Mouse (Mus musculus) brain, embryonic 14.5 days (tissue): ENCODE measurements around the gene Slc38a9. TPM values are rescaled to one million over a fixed set of nuclear protein-coding genes. Genes with fewer than 3 reads are reported as not detected.
"Not testable (repeated sequence)": the region's sequence is repeated elsewhere in the genome, so short reads cannot be mapped to it uniquely, and the experiment has no call there.

ENCODE experiments used
- DNase-seq: peaks from one replicate; pipeline ENCODE4 v3.0.0-alpha.2; 2011; ENCODE audit warnings: low read depth
- CTCF ChIP-seq: fragments of 200-500 bp; IDR thresholded peaks from 2 replicates; pipeline ENCODE4 v1.5.1; 2012; ENCODE audit warnings: inconsistent platforms, mild to moderate bottlenecking, moderate library complexity, borderline replicate concordance; ENCODE audit not compliant: insufficient read depth, insufficient read length; ENCODE audit errors: extremely low read depth
- POLR2A ChIP-seq: fragments of 200-500 bp; IDR thresholded peaks from 2 replicates; pipeline ENCODE4 v1.6.1; 2012; ENCODE audit warnings: mild to moderate bottlenecking, inconsistent platforms, borderline replicate concordance; ENCODE audit not compliant: poor library complexity, insufficient read depth, insufficient read length, severe bottlenecking; ENCODE audit errors: extremely low read depth
- polyA plus RNA-seq: library from polyadenylated mRNA; depleted of rRNA; stranded (reverse); fragments of >200 nt; gene quantifications from 2 replicates; pipeline ENCODE4 v1.2.3, GENCODE M21; 2012

The Slc38a9 gene
- polyA plus RNA-seq, 1 experiment = 21.2 TPM

DNA sequence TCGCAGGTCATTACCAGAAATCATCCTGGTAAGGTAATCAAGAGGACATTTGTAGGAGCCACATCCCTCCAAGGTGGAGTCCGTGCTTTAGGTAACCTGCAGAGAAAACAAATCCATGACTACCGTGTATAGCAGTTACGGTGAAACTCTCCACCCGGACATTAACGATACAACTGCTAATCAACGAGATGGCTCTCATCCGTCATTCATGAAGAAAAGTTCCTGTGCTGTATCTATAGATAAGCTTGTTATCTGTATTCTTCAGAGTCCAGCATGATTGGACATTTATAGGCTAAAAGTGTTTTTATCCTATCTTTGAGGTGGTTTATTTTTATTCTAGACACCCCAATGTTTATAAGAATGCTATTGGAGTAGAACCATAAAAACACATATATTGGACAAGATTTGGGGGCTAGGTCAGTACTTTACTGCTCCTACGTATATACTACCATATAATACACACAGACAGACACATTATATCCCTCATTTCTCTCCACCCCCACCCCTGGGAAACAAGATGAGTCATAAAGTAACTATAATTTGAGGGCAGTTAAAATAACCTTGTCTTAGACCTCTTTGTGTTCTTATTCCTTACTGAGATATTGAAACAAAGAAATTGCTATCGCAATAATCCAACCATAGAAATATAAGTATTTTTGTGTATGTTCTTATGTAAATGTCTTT lies 32.5 kb downstream of the Slc38a9 start:
- no peak for DNase-seq
- TF ChIP-seq POLR2A (no peak), CTCF (no peak)

DNA sequence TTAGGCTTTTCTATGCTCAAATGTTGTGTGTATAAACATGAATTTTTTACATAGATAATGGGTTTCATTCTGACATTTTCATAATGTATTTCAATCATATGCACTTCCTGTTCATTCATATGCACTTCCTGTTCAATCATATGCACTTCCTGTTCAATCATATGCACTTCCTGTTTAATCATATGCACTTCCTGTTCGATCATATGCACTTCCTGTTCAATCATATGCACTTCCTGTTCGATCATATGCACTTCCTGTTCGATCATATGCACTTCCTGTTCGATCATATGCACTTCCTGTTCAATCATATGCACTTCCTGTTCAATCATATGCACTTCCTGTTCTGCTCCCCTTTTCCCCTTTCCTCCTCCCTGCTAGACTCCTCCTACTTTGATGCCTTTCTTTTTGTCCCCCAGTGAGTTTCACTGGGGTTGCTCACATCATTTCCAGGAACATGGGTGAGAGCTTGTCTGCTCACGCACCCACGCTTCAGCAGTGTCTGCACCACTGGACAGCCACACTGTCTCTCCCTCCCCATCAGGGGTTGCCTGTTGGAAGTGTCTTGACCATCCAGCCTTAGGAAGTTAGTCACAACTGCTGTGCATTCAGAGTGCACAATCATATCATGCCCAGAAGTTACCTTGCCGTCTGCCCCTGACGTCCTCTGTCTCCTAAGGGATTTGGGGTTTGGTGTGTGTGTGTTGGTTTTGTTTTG lies 35.1 kb downstream of the Slc38a9 start:
- peak; percentile 76 for DNase-seq
- TF ChIP-seq POLR2A (no peak), CTCF (no peak)

DNA sequence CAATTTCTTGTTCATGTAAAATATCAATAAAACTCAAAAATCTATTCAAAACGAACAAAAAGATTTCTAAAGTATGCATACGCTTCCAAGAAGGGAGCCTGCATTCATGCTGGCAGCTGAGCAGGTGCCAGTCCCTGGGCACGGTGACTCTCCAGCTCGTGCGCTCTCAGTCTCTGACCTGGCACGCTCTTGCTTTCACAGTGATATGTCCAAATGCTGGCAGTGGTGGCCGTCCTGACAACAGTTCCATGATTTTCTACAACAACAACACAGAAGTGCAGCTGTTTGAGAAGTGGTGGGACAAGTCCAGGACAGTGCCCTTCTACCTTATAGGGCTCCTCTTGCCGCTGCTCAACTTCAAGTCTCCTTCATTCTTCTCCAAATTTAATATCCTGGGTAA lies 40.7 kb downstream of the Slc38a9 start:
- TF ChIP-seq POLR2A = no peak
- TF ChIP-seq CTCF = no peak
- DNase-seq = no peak

DNA sequence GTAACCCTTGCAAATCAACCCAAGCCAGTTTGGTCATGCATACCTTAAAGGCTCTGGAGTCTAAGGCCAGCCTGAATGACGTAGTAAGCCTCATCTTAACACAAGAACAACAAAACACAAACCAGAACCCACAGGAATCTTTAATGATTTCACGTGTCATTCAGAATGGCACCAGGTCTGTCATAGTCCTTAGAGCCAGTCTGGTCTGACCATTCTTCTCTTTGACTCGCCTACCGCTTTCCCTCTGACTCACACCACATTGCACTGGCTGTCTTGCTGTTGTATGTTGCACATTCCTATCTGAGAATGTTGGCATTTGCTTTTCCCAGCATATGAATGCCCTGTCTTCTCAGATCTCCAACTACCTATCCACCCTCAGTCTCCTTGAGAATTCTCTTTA lies 45.8 kb downstream of the Slc38a9 start:
- DNase-seq = no peak
- no peak for TF ChIP-seq CTCF
- TF ChIP-seq POLR2A = no peak

DNA sequence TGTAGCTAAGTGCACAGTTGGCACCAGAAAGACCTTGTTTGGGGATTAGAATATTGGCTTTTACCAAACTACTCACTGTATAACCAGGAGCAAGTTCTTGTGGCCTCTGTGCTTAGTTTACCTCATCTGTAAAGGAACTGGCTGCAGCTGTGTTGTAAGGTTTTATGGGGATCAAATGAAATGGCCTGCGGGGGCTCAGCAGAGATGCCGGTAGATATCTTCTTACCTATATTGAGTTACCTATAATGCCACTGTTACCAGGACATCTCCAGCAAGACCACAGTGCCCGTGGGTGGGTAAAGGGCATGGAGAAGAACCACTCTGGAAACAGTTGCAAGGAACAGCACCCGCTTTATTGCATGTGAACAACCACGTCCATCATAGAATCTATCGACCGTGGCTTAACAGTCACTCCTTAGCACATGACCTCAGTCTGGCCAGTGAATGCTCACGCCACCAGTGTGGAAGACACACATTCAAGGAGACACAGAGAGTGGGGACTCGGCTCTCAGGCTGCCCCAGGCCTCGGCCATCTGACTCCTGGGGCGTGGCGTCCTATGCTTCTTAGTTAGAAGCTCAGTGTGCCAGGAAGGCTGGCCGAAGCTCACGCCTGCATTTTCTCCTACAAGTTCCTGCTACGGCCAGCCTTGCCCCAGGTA lies 59.7 kb downstream of the Slc38a9 start:
- no peak for DNase-seq
- no peak for TF ChIP-seq CTCF
- no peak for TF ChIP-seq POLR2A

DNA sequence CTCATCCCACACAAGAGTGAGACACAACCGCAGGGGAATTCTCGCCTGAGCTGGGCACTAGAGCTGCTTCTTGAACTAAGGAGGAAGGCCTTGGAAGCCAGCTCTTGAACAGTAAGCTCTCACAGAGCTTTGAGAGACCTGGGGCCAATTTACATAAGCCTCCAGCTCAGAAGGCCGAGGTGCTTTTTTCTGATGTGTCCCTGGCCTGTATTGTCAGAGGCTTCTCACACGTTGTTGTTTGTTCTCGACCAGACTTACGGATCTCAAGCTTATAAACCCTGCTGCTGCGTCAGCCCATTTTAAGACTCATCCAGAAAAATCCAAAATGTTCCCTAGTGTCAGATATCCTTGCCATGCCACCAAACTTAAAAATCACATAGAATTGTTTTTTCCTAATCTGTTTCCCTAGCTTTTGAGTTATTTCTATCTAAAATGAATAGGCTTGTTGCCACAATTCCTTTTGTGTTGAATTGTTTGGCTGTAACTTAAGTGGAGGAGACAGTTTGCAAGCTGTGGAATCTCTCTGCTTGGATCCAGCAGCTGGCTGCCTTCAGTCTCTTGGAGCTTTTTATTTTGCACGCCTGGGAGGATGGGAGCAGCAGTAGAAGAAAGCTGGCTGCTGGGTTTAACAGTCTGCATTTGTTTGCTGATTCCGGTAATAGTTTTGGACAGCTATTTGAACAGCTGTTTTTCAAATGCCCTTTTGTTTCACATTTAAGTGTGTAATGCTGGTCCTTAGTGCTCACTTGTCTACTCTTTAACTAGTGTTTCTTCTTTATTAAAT lies 61.6 kb downstream of the Slc38a9 start:
- peak; percentile 61 for DNase-seq
- no peak for TF ChIP-seq POLR2A
- TF ChIP-seq CTCF = no peak

DNA sequence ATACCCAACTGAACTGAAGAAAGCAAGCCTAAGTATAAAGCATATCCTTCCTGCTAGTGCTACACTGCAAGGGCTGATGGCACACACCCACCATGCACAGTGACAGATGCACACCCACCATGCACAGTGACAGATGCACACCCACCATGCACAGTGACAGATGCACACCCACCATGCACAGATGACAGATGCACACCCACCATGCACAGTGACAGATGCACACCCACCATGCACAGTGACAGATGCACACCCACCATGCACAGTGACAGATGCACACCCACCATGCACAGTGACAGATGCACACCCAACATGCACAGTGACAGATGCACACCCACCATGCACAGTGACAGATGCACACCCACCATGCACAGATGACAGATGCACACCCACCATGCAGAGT lies 63.7 kb downstream of the Slc38a9 start:
- DNase-seq = not testable (repeated sequence)

DNA sequence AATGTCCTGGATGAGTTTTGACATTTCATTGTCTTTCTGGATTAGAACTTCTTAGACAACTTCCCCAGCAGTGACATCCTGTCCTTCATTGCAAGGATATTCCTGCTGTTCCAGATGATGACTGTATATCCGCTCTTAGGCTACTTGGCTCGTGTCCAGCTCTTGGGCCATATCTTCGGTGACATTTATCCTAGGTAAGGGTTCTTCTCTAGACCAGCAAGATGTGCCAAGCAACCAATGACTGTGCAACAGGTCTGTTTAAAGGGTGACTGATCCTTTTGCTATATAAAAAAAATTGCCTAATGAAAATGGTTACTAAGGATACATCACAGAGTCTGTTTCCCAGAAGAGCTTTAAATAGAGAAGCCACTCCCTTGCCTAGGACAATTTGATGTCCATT lies 65.5 kb downstream of the Slc38a9 start:
- TF ChIP-seq CTCF (no peak), POLR2A (no peak)
- no peak for DNase-seq

DNA sequence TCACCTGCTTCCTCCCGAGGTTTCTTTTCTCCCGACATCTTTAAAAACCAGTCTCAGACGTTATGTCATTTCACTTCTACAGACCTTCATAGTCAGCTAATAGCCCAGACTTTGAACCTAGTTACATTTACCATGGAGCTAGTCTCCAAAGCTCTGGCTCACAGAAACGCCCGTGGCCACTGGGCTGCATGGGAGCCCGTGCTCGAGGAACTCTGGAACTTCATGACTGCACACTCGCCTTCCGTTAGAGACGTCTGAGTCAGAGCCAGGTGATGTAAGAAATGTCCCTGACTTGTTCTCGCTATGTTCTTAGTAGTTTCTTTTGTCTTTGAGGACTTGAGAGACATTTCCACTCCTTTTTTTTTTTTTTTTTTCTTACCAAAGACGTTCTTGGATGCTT lies 72.8 kb downstream of the Slc38a9 start:
- TF ChIP-seq POLR2A = no peak
- no peak for TF ChIP-seq CTCF
- DNase-seq = no peak

DNA sequence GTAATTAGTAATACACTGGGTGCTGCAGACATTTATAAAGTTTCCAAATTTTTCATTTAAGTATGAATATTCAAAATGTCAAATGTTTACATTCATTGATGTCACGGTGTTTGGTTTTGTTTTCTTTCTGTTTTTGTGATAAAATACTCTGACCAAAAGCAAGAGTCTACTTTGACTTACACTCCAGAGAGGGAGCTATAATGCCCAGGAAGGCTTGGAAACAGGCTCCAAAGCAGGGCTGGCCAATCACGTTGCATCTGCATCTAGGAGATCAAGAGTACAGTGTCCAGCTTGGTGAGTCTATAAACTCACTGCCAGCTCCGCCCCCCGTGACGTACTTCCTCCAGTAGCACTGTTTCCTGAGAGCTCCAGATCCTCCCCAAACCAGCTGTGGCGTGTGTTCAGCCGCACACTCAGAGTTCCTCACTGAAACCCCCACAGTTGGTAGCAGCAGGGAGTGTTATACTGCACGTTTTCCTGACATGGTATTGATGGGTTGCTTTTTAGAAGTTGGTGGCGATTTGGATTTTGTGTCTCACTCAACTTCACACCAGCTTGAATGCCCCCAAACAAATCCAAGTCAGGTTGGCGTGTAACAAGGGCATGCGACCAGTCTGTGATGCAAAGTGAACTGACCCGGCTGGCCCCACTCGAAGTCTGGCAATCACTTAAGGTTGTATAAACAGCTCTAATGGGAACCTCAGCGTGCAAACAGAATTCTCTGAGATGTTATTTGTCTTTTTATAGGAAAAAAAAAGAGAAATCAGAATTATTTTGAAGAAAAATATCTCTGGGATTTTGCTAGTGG lies 74.6 kb downstream of the Slc38a9 start:
- peak; percentile 9 for DNase-seq
- no peak for TF ChIP-seq CTCF
- TF ChIP-seq POLR2A = no peak

DNA sequence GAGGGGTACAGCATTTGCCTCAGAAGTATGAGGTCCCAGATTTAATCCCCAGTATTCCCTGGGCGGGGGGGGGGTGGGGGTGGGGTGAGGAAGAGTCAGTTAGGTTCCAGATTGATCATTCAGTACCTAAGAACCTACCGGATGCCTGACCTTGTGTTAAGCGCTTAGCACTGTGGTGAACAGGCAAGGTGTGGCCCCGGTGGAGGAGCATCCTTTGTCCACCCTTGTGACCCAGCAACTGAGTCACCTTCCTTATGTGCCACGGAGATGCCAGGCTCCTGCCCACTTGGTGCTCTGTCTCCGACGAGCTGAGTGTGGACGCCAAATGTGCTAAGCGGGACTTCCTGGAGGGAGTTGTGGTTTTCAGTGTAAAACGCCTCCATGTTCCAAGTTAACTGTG lies 75.9 kb downstream of the Slc38a9 start:
- TF ChIP-seq CTCF (no peak), POLR2A (no peak)

DNA sequence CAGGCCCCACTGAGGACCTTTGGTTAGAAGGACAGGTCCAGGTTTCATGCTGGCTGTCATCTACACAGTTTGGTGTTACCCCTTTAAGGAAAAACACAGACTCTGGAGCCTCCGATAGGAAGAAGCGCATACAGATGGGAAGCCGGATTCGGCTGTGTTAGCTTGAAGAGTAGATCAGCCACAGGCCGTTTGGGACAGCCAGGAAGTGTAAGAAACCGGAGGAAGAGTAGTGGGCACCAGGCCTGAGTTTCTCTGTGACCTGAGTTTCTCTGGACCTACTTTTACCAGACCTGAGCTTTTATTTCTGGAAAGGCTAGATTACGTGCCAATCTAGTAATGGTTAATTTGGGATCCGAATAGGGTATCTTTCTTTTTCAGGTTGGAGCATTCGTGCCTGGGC lies 76.6 kb downstream of the Slc38a9 start:
- TF ChIP-seq POLR2A = no peak
- TF ChIP-seq CTCF = no peak
- no peak for DNase-seq

More for the DNA sequence above, 75.9 kb downstream of the Slc38a9 start:
- DNase-seq = no peak
